Mouse (Mus musculus): Measurements from ENCODE around the gene C3ar1. TPM values are rescaled to one million over a fixed set of nuclear protein-coding genes. Genes with fewer than 3 reads are reported as not detected.

Gene C3ar1
- total RNA-seq (2017) = 1.4 and 1.5 TPM in 2 replicates

DNA sequence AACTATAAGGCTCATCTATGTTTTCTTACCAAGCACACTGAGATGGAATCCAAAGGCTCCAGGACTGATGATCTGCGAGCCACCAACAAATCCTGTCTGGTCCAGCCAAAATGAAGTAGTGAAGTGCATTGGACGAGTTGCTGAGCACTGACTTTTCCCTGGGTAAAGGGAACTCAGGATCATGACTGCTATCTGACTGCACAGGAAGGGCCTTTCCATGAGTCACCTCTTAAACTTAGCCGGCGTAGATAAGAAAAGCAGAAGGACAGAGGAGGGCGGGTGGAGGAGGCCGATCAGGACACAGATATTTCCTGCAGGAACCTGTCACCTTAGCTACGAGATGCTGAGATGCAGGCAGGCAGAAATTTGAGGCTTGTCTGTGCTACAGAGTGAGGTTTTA is at the start of gene C3ar1:
C3ar1 (minus strand) TSS at position 207 of the 400 bp plus-strand sequence.
- peak; percentile 51; the same call in 1 of the 2 replicates for ATAC-seq (ENCODE audit: extremely low read depth, insufficient number of reproducible peaks, low FRiP score, poor library complexity, severe bottlenecking)

DNA sequence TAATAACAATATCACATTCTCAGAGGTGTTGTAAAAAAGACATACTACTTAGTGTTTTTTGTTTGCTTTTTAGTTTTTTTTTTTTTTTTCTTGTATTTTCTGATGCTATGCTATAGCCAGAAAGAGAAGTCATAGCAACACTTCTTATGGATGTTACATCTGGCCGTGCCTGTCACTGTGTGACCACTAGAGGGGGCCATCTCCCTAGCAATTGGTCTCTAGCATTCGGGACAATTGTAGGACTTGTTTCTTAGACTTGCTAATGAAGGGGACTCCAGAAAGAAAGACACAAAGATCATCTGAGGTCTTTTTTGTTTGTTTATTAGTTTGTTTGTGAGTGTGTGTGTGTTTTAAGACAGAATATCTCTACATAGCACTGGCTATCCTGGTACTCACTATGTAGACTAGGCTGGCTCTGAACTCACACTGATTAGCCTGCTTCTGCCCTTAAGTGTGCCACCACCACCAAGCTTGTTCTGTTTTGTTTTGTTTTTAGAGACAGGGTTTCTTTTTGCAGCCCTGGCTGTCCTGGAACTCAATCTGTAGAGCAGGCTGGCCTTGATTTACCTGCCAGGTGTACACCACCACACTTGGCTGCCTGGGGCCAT is 36.6 kb upstream of the C3ar1 start:
- peak; percentile 95 for ATAC-seq (ENCODE audit: extremely low read depth, insufficient number of reproducible peaks, low FRiP score, poor library complexity, severe bottlenecking)

- no peak for ATAC-seq (ENCODE audit: extremely low read depth, insufficient number of reproducible peaks, low FRiP score, poor library complexity, severe bottlenecking)
Observed at GRCm38 (mm10) chr6:122889599-122889998, 33.6 kb upstream of the C3ar1 start.

DNA sequence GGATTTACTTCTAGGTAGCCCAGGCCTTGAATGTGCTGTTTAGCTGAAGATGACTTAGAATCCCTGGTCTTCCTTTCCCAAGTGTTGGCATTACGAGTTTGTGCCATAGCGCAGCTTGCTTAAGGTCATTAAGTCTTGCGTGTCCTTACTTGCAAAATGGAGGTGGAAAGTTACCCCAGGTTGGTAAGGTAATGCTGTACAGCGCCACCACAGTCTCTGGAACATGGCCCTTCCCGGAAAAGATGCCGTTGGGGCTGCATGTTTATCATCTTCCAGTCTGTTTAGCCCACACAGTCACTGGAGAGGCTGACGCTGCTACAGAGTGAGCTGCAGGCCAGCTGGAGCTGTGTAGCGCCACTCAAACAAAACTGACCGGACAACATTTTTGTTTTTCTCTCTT is 27.6 kb upstream of the C3ar1 start:
- no peak for ATAC-seq (ENCODE audit: extremely low read depth, insufficient number of reproducible peaks, low FRiP score, poor library complexity, severe bottlenecking)

GRCm38 (mm10) chr6:122881287-122881686 is 25.3 kb upstream of the C3ar1 start:
- ATAC-seq (ENCODE audit: extremely low read depth, insufficient number of reproducible peaks, low FRiP score, poor library complexity, severe bottlenecking) = no peak

DNA sequence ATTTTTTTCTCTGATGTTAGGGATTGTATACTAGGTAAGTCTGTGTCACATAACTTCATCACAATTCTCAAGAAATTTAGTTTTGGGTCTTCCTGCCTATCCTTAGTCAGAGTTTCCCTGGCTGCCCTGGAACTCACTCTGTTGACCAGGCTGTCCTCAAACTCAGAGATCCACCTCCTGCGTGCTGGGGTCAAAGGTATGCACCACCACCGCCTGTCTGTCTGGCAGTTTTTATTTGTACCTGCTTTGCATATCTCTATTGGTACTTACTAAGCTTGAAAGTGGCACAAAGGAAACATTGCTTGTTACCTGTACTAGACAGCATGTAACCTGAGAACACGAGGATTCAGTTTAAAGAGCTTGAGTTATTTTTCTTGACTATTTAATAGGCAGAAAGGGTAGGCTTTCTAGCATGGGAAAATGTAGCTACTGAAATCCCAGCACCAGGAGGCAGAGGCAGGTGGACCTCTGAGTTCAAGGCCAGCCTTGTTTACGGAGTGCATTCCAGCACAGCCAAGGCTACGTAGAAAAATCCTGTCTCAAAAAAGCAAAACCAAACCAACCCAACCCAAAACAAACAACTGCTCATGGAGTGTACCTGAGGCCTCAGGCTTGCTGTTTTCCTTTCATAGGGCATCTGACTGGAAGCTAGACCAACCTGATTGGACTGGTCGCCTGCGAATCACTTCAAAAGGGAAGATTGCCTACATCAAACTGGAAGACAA is 24.0 kb upstream of the C3ar1 start:
- no peak for ATAC-seq (ENCODE audit: extremely low read depth, insufficient number of reproducible peaks, low FRiP score, poor library complexity, severe bottlenecking)

GRCm38 (mm10) chr6:122879141-122879735 is 23.3 kb upstream of the C3ar1 start:
- no peak for ATAC-seq (ENCODE audit: extremely low read depth, insufficient number of reproducible peaks, low FRiP score, poor library complexity, severe bottlenecking)

- ATAC-seq (ENCODE audit: extremely low read depth, insufficient number of reproducible peaks, low FRiP score, poor library complexity, severe bottlenecking) = no peak
Observed at GRCm38 (mm10) chr6:122874720-122875389, 18.9 kb upstream of the C3ar1 start.

DNA sequence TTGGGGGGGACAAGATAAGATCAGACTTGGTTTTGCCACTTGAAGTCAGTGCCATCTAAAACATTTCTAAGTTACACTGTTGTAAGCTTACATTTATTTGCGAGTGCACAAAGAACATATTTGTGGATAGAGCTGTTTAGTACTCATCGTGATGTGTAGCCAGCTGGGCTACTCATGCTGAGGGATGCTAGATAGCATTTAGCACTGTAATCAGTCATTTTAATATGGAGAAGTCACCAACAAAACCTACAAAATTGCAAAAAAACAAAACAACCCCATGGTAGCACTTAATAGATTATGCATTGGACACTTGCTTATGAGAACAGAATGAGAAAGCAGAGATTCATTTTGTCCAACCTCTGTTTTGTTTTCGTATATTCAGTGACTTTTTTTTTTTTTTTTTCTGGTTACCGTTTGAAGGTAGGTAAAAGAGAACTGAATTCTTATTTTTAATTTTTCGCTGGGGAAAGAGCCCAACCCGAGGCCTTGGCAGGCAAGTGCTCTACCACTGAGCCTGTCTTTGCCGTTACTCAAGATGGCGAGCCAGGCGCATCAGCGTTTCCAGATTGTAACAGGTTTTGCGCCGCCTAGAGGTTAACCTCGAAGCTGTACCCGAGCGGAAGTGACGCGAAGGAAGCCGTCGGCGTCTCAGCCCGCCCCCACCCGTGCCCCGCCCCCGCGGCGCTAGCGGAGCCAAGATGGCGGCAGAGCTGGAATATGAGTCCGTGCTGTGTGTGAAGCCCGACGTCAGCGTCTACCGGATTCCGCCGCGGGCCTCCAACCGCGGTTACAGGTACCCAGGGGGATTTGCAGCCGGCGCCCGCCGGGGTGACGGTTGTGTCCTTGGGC is 18.1 kb upstream of the C3ar1 start, which contains the start of gene Necap1:
Necap1 (plus strand) TSS at position 604 of the 849 bp plus-strand sequence.
- peak; percentile 93 for ATAC-seq (ENCODE audit: extremely low read depth, insufficient number of reproducible peaks, low FRiP score, poor library complexity, severe bottlenecking)

DNA sequence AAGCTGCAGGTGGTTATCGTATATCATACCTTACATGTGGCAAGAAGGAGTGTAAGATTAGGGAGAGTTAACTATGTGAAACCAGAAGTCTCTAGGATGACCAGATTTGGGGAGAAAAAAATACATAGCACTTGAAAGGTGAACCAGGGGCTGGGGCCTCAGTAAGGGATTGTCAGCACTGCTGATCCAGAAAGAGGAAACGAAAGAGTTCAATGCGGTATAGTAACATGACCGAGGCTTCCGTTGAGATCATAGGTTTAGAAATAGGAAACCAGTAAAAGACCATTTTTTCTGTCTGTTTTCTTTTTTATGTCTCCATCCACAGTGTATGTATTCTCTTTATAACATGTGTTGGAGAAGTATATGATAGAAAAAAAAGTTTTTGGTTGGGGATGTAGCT is 16.8 kb upstream of the C3ar1 start:
- ATAC-seq (ENCODE audit: extremely low read depth, insufficient number of reproducible peaks, low FRiP score, poor library complexity, severe bottlenecking) = peak; percentile 79

DNA sequence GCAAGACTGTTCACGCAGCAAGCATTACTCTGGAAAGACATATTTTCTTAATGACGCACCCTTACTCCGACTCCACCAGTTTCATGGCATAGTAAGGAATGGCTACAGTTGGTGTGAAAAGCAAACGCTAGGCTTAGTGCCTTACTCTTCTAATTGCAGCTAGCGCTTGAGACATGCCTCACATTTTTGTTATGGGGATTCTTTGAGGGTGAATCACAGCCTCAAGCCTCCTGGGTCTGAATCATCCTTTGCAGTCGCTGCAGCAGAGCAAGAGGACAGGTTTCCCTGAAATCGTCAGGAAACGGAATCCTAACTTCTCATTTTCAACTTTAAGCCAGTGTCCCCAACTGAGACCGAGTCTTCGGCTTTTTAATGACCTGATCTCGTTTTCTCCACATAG is 13.9 kb upstream of the C3ar1 start:
- no peak for ATAC-seq (ENCODE audit: extremely low read depth, insufficient number of reproducible peaks, low FRiP score, poor library complexity, severe bottlenecking)

- 0 out of 2 replicates have a peak, but pooled peaks have one; percentile 42 for ATAC-seq (ENCODE audit: extremely low read depth, insufficient number of reproducible peaks, low FRiP score, poor library complexity, severe bottlenecking)
Observed at GRCm38 (mm10) chr6:122867914-122868313, 12.0 kb upstream of the C3ar1 start.

GRCm38 (mm10) chr6:122862871-122863270 is 6.9 kb upstream of the C3ar1 start:
- ATAC-seq (ENCODE audit: extremely low read depth, insufficient number of reproducible peaks, low FRiP score, poor library complexity, severe bottlenecking) = peak; percentile 93

- ATAC-seq (ENCODE audit: extremely low read depth, insufficient number of reproducible peaks, low FRiP score, poor library complexity, severe bottlenecking) = no peak
Observed at GRCm38 (mm10) chr6:122862434-122862833, 6.5 kb upstream of the C3ar1 start.

DNA sequence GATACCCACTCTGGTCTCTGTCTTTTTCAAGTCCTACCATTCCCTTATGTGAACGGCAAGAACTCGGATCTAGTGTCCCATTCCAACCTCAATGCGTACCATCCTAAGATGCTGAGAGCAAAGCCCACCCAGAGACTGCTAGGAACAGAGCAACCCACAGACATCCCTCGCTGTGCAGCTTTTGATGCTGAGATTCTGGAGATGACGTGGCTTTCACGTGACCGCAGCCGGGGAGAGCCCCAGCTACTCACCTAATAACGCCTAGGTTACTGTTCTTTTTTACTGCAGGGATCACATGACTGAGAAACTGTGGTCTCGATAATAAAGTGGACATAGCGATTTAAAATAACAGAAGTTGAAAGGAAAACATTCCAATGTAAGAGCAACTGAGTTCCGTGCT is 1.4 kb downstream of the C3ar1 start:
- no peak for ATAC-seq (ENCODE audit: extremely low read depth, insufficient number of reproducible peaks, low FRiP score, poor library complexity, severe bottlenecking)

GRCm38 (mm10) chr6:122852696-122853095 is 3.3 kb downstream of the C3ar1 start:
- ATAC-seq (ENCODE audit: extremely low read depth, insufficient number of reproducible peaks, low FRiP score, poor library complexity, severe bottlenecking) = peak; percentile 48; the same call in 1 of the 2 replicates

GRCm38 (mm10) chr6:122843759-122844158 is 12.2 kb downstream of the C3ar1 start:
- no peak for ATAC-seq (ENCODE audit: extremely low read depth, insufficient number of reproducible peaks, low FRiP score, poor library complexity, severe bottlenecking)

- ATAC-seq (ENCODE audit: extremely low read depth, insufficient number of reproducible peaks, low FRiP score, poor library complexity, severe bottlenecking) = no peak
Observed at GRCm38 (mm10) chr6:122837539-122837938, 18.4 kb downstream of the C3ar1 start.

DNA sequence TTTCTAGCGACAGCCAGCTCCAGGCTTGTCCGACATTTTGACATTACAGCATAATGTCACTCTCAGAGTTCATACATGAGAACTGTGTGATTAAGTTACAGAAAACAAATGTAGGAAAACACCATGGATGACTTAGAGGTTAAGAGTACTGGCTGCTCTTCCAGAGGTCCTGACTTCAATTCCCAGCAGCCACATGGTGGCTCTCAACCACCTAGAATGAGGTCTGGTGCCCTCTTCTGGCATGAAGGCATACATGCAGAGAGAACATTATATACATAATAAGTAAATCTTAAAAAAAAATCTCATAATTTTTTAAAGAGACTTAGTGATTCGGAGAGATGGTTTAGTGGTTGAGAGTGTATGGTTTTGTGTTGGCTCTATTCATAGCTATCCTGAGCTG is 19.0 kb downstream of the C3ar1 start:
- ATAC-seq (ENCODE audit: extremely low read depth, insufficient number of reproducible peaks, low FRiP score, poor library complexity, severe bottlenecking) = no peak
